Mouse (Mus musculus) naive thymus-derived CD4-positive, alpha-beta T cell, adult 2 months (primary cell): ENCODE results near the gene Fzd5.

Source experiments
- DNase-seq: peaks from one replicate; pipeline ENCODE4 v3.0.0-alpha.2; 2011; ENCODE audit warnings: low read depth

The Fzd5 gene

DNA sequence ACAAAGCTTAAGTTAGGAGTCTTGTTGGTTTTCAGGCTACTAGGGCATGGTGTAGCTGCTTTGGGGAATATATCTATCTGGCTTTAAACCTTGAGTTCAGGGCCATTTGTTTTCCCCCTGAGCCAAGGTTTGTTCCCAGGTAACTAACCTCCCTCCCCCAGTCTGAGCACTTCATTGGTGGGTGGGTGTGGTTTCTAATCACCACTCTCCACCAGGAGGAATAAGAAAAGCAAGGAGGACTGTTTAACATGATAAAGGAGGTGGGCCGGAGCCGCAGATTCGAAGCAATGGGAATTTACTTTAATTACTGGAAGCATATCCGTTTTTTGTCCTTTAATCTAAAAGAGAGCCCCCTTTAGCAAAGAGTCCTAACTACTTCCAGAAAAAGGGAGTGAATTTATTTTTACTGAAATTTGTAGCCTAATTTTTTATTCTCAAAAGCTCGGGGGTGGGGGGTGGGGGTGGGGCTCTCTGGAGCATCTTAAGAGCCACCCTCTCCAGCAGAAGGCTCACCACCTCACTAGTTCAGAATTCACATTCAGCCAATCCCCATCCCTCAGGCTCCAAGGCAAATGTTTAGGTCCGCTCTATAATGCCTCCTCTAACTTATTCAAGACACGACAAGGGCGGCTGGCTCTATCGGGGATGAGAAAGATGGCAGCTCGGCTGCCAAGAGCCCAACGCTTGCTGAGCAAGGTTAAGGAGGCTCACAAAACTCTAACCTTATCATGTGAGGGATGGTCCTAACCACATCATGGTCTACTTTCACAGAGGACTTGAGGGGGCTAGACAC is 3.9 kb downstream of the Fzd5 start:
- no peak for DNase-seq

- no peak for DNase-seq
These were observed 4.8 kb downstream of the Fzd5 start for GRCm38 (mm10) chr1:64732637-64733200.

DNA sequence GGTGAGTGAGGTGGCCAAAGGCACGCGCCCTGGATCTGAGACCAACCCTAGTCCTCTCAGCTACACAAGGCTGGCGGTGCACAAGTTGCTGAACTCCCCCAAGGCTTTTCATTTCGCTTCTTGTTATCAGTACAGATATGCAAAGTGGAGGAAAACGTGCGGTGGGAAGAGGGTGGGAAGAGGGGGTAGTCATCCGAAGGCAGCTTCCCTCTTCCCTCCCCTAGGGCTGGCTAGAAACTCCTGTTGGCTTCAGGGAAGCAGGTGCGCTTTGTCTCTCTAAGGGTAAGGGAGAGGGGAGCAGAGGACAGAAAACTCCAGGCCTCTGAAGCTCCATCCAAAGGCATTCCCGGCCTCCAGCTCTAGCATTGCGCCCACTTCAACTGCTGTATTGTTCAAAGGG is 5.4 kb downstream of the Fzd5 start:
- no peak for DNase-seq

DNA sequence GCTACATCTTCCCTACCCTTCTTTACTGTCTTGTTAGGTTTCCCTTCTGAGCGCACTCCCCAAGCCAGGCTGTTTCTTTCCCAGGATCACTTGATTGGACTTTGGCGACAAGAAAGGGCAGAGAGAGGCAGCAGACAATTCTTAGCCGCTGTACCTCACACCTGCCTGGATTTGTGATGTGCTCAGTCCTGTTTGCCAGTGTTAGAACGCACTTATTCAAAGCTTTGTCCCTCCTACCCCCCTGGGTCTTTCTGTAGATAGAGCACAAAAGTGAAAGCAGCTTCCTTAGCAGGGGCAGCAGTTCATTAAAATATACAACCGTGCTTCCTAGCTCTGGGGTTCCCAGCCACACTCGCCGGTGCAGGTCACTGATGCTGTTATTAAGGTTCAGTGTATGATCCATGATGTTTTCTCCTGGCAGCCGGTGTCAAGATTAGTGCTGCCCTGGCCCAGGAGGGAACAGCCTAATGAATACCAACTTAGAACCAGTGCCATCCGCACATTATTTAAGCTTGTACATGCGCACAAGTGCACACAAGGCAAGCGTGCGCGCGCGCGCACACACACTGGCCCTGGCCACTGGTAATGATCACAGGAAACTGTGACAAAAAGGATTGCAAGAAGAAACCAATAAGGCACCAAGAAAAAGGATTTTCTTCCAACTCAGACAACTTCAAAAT is 6.1 kb downstream of the Fzd5 start:
- DNase-seq, result no peak

DNA sequence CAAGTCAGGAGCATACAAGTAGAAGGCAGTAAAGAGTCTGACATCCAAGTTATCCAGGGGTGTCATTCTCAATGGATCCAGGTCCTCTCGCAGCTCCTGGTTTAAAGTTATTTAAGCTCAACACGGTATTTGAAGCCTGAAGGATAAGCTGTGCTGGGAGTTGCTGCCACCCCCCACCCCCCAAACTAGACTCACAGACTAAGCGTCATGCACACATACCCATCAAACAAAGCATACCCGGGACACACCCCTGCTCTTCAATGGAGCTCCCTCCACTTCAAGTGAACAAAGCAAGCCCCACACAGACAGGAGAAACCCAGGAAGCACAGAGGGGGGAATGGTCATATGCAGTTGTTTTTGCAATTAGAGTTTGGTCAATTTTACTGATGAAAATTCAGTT is 7.5 kb downstream of the Fzd5 start:
- no peak for DNase-seq

- no peak for DNase-seq
These were observed 16.4 kb downstream of the Fzd5 start for GRCm38 (mm10) chr1:64721034-64721587.

- peak; percentile 41 for DNase-seq
These were observed 20.0 kb downstream of the Fzd5 start for GRCm38 (mm10) chr1:64717504-64717903.

- DNase-seq, result no peak
These were observed 20.8 kb downstream of the Fzd5 start for GRCm38 (mm10) chr1:64716589-64717304.

DNA sequence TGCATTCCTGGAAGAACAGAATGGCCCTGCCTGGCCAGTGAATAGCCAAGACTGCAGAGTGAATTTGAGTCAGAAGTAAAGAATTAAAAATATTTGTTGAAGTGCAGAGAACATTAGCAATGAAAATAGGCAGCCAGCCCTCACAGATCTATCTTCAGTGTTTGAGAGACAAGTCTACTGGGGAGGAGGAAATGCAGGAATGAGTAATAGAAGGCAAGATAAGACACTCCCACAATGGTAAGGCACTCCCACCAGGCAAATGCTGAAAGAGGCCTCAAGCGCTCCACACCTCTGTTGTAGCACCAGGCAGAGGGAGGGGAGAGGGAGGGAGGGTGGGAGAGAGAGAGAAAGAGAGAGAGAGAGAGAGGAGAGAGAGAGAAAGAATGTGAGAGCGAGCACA is 22.1 kb downstream of the Fzd5 start:
- no peak for DNase-seq

DNA sequence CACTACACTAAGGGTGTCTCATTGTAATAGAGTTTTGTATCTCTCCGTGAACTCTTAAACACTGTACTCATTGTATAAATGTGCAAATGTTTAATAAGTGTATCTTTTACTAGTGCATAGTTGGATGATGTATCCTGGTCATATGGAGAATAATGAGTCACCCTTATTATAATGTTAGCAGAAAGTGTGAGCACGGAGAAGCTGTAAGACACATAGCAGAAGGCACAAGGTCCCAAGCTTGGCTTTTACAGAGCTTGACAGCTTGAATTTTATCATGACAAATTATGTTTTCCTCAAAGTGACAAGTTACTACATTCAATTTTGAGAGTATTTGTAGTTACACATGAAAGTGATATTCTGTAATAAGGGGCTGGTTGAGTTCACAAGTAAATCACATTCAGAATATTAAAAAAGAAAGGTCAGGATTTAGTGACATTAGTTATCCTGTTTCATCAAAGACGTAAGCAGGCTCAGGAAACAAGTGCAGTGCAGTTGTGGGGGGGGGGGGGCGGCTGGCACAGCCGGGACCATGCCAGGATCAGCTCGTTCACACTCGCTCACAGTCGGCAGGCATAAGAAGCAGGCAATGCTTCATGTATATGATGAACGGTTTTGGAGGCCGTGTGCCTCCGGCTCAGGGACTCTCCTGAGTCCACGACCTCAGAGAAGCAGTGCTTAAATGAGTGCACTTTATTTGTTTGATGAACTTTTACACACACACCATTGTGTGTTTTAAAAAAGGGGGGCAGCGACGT is 25.4 kb downstream of the Fzd5 start:
- DNase-seq, result no peak

- peak; percentile 58 for DNase-seq
These were observed 27.7 kb downstream of the Fzd5 start for GRCm38 (mm10) chr1:64709891-64710290.

DNA sequence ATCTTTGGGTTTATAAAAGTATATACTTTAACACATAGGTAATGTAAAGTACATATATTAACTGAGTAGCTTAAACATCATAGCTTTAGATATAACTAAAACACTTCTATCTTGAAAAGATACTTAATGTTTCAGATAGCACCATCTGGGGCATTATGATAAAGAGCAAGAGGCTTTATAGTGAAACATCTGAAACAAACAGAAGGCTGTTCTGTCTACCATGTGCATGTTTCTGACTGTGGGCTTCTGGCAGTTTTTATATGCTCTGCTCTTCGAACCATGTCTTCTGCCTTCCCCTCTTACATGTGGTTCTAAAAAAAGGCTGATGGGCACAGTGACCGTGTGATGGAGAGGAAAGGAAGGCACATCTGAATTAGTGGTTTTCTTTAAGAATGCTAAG is 30.9 kb downstream of the Fzd5 start:
- no peak for DNase-seq

- DNase-seq, result peak; percentile 82
These were observed 32.3 kb downstream of the Fzd5 start for GRCm38 (mm10) chr1:64705230-64705629.

GRCm38 (mm10) chr1:64701780-64702179 is 35.8 kb downstream of the Fzd5 start:
- DNase-seq, result no peak

DNA sequence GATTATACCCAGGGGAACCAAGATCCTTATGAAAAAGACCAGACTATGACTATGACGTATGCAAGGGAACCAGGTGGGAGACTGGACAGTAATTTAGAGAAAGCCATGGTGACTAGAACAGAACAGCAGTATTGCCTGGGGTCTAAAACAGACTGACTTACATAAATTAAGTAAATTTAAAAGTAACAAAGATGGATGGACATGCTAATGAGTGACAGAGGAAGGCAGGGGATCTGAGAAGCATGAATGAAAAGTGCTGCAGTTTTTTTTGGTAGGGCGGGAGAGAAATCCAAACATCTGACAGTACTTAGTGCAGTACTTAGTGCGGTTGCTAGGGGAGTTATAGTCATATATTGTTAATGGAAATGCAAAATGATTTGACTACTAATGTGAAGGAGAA is 42.4 kb downstream of the Fzd5 start:
- no peak for DNase-seq

GRCm38 (mm10) chr1:64691581-64691980 is 46.0 kb downstream of the Fzd5 start:
- peak; percentile 42 for DNase-seq

DNA sequence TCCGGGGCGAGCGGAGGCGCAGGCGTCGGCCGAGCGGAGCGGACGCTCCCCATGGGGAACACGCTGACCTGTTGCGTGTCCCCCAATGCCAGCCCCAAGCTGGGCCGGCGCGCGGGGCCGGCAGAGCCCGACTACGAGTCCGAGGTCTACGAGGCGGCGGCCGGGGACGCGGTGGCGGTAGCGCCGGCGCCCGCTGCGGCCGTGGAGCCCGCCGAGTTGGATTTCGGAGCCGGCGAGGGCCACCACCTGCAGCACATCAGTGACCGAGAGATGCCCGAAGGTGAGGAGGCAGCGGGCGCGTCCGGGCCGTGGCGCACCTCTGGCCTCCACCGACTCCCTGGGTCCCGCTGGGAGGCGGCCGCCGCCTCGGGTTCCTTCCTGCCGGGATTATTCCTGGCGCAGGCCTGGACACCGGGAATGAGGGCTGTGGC is 46.4 kb downstream of the Fzd5 start:
- DNase-seq, result no peak

DNA sequence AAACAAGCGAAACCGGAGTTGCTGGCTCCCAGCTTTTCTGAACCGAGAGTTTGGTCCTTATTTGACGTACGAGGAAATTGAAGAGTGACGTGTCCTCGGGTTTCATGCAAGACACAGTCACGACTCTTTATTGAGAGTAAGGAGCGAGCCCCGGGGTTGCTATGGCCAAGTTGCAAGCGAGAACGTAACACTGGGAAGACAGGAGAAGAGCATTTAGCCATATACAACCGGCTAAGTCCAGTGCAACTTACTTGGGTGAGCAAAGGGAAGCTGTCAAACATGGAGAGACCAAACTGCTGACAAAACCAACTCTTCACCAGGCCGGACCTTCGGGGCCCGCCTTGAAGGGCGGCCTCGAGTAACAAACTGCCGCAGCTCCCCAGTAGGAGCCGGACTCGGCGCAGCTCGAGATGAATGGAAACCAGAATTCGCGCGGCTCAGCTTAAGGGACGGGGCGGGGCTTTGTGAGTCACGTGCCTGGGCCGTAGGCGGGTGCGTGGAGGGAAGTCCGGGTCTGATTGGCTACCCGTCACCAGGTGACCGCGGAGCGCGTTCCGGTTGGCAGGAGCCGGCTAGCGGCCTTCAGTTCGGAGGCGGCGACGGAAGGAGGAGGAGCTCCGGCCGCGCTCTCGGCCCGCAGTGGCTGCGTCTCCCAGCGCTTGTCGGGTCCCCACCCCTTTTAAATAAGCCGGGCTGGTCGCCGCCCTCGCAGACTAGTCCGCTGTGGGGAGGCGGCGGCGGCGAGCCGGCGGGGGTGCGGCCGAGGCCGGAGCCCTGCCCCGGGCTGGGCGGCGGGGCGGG is 47.1 kb downstream of the Fzd5 start, which contains the start of gene Ccnyl1:
Gene Ccnyl1, plus strand, starts transcription at position 243 of the 801 bp plus-strand sequence.
- peak; percentile 98 for DNase-seq

DNA sequence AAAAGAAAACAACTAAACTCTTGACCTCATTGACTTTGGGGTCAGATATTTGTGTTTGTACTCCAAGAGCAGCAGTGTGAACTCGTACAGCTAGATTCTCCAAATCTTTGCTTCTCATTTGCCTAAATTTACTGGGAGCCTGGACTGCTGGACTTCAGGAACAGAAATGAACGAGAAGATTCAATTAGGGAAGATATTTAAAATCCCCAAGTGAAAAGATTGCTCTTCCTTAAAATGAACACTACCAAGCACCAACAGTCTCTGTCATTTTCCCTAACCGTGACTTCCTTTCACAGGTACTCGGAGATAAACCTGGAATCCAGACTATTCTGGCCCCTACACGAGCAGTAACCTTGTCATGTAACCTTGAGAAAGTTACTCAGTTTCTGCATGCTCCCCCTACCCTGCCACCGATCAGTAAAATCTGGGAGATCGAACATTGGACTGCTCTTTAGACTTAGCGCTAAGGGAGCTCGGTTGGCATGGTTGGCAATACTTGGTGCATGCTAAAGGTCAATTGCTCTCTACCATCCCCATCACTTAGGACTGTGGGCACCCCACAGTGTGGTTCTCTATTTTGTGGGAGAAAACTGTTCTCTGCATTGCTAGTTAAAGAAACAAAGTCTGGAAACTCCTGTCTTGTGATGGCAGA is 47.9 kb downstream of the Fzd5 start:
- DNase-seq, result peak; percentile 6

DNA sequence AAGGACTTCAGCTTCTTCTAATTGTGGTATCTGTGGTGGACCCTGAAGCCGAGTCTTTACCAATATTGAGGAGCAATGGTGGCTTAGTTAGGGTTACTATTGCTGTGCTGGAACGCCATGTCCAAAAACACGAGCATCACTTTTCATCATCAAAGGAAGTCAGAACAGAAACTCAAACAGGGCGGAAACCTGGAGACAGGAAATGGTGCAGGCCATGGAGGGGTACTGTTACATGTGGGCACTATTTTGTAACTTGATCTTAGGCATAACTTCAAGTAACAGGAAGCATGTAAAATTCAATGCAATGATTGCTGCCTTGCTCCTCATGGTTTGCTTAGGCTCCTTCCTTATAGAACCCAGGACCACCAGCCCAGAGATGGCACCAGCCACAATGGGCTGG is 49.5 kb downstream of the Fzd5 start:
- DNase-seq, result peak; percentile 62
